Mouse (Mus musculus): ENCODE measurements around the gene Bhlha15. TPM values are rescaled to one million over a fixed set of nuclear protein-coding genes. Genes with fewer than 3 reads are reported as not detected.

The Bhlha15 gene
- 0.74 and 0.79 TPM in 2 replicates for polyA plus RNA-seq (2015; fragmentation: Nextera tagmentation; extraction: Ambion mirVana)

DNA sequence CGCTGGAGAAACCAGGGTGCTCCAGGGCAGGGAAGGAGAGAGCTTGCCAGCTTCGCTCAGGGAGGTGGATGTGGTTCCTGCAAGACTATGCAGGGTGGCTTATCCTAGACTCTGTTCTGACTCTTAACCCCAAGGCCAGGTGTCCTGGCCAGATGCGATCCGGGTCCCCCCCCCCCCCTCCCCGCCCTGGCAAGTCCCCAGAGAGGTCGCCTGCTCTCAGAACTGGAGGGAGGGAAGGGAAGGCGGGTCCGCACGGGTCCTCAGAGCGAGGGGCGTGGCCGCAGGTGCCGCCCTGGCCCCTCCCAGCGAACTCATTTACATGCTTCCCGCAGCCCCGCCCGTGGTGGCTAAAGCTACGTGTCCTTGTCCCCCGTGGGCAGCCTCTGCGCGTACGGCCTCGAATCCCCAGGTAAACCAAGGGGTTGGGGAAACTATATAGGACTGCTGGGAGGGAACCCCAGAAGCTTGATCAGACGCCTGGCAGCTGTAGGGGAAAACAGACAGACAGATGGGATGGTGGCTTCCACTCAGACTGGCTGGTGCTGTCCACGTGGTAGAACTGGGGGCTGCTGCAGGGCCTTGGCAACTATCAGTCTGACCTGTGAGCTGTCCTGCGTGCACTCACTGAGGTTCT is at the start of gene Bhlha15:
TSS of gene Bhlha15 (plus strand) at position 337 of the 634 bp plus-strand sequence.
- peak; percentile 49 for ATAC-seq (ENCODE audit: insufficient number of reproducible peaks, low FRiP score, low TSS enrichment, low read depth)
- H3K9me3 ChIP-seq (replicated peaks): no peaks in the 10 kb centered on the region

DNA sequence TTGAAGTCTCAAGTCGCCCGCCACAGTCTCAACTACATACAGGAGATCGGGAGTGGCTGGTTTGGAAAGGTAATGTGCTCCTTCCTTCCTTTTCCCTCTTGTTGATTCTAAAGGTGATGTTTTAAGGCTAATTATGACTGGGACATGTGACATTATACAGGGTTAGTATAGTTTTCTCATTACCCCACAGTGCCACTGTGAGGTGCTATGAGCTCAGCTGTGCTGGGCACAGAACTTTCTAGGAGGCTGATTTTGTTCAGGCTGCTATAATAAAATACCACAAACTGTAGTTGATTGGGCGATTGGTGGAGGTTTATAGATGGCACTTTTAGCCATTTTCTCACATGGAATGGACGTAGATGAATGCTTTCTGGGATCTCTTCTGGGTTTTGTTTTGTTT is 46.6 kb upstream of the Bhlha15 start:
- no peaks in the 10 kb centered on the region for H3K4me1 ChIP-seq
- H3K4me2 ChIP-seq (replicated peaks): no peak overlapping the region
- no peaks in the 10 kb centered on the region for H3K27me3 ChIP-seq
- ATAC-seq (ENCODE audit: insufficient number of reproducible peaks, low FRiP score, low TSS enrichment, low read depth): no peak
- H3K9me3 ChIP-seq (replicated peaks): no peaks in the 10 kb centered on the region
- H3K9ac ChIP-seq: no peak overlapping the region
- H3K27ac ChIP-seq (replicated peaks): no peak overlapping the region
- 96% methylated on average over 5 of the region's 5 CpGs for WGBS
- peaks cover 21% of the 10 kb centered on the region; the same call in 1 of the 2 replicates for H3K36me3 ChIP-seq
- no peak overlapping the region for H3K4me3 ChIP-seq (replicated peaks)

More for the DNA sequence above, at the start of gene Bhlha15:
- H3K4me3 ChIP-seq (replicated peaks): peak within 1 kb of the TSS; percentile 27
- peaks cover 12% of the 10 kb centered on the region for H3K4me1 ChIP-seq
- H3K9ac ChIP-seq: no peak within 1 kb of the TSS
- no peaks in the 10 kb centered on the region for H3K27me3 ChIP-seq
- H3K4me2 ChIP-seq (replicated peaks): peak within 1 kb of the TSS; percentile 52
- no peak within 1 kb of the TSS for H3K27ac ChIP-seq (replicated peaks)
- 3% methylated on average over 24 of the region's 26 CpGs for whole genome bisulfite sequencing
- peaks cover 14% of the 10 kb centered on the region for H3K36me3 ChIP-seq

DNA sequence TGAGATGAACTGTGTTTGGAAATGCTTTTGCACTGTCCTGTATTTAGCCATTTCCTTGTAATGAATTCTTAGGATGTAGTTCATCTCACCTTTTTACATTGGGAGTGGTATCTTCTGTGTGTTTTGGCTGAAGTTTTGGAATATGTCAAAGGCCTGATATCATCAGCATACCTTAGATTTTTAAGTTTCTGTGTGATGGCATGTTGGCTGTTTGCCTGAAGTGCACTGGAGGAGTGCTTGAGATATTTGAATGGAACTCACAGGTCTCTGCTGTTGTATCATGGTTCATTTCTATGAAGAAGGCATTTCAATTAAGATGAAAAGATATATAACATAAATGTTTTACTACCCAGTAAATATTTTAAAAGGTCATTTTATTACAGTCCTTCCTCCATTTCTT is 43.2 kb upstream of the Bhlha15 start:
- H3K9ac ChIP-seq: no peak overlapping the region
- ATAC-seq (ENCODE audit: insufficient number of reproducible peaks, low FRiP score, low TSS enrichment, low read depth): no peak
- no peak overlapping the region for H3K27ac ChIP-seq (replicated peaks)
- H3K4me1 ChIP-seq: no peaks in the 10 kb centered on the region
- H3K9me3 ChIP-seq (replicated peaks): no peaks in the 10 kb centered on the region
- H3K4me3 ChIP-seq (replicated peaks): no peak overlapping the region
- no peaks in the 10 kb centered on the region for H3K27me3 ChIP-seq
- H3K36me3 ChIP-seq: peaks cover 34% of the 10 kb centered on the region; the same call in 1 of the 2 replicates
- no peak overlapping the region for H3K4me2 ChIP-seq (replicated peaks)

DNA sequence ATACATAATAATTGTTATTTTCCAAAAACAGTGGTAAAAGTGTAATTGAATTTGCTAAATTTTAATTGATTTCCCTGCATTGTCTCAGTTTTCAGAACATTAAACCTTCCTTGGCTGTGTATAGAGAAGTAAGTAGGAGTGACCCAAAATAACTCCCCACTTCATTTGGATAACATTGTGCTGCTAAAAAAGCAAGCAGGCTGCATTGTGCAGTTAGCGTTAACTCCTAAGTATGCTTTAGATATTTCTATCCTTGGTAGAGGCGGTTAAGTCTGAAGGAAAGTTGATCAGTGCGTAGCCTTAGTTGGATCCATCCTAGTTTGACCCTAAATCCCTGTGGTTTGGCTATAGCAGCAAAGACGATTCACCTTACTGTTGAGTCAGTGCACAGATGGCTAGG is 40.6 kb upstream of the Bhlha15 start:
- Histone ChIP-seq H3K9ac (no peak overlapping the region), H3K4me1 (no peaks in the 10 kb centered on the region), H3K27me3 (no peaks in the 10 kb centered on the region), H3K4me2 (replicated peaks) (no peak overlapping the region), H3K36me3 (peaks cover 37% of the 10 kb centered on the region; the same call in 1 of the 2 replicates), H3K27ac (replicated peaks) (no peak overlapping the region), H3K4me3 (replicated peaks) (no peak overlapping the region), H3K9me3 (replicated peaks) (no peaks in the 10 kb centered on the region)
- WGBS: 89% methylated on average over 4 of the region's 4 CpGs
- ATAC-seq (ENCODE audit: insufficient number of reproducible peaks, low FRiP score, low TSS enrichment, low read depth): no peak

DNA sequence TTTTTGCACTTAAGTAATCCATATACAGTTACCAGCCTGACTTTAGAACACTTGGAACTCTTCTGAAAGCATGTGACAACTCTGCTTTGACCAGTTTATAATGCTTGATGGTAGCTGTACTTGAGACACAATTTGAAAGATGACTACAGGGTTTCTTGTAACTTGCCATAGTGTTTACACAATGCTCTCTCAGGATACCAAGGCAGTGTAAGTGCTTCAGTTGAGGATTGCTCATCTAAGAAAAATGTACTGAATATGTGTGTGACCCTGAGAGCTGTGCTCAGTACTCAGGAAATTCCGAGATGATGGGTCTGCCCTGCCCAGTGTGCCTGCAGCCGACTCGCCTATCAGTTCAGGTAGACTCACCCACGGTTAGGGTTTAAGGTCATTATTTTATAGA is 38.8 kb upstream of the Bhlha15 start:
- no peak for ATAC-seq (ENCODE audit: insufficient number of reproducible peaks, low FRiP score, low TSS enrichment, low read depth)
- no peaks in the 10 kb centered on the region for H3K4me1 ChIP-seq
- peaks cover 37% of the 10 kb centered on the region; the same call in 1 of the 2 replicates for H3K36me3 ChIP-seq
- 87% methylated on average over 4 of the region's 4 CpGs for WGBS
- H3K27me3 ChIP-seq: no peaks in the 10 kb centered on the region
- no peak overlapping the region for H3K4me2 ChIP-seq (replicated peaks)
- no peaks in the 10 kb centered on the region for H3K9me3 ChIP-seq (replicated peaks)
- no peak overlapping the region for H3K4me3 ChIP-seq (replicated peaks)
- H3K9ac ChIP-seq: no peak overlapping the region
- H3K27ac ChIP-seq (replicated peaks): no peak overlapping the region

DNA sequence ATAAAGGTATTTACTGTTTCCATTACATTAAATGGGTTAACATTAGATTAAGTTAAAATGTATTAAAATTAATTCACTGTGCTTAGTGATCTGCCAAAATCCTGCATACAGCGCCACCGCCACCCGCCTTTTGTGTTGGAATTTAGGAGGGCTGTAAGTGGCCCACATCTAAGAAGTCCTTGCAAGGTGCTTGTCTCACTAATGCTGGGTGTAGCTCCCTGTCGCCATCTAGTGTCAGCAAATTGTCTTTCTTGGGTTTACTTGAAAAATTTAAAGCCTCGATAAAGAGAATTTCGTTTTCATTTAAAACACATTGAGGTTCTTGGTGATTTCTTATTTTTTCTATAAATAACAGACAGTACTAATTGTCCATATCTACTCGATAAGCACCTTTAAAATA is 35.6 kb upstream of the Bhlha15 start:
- no peak for ATAC-seq (ENCODE audit: insufficient number of reproducible peaks, low FRiP score, low TSS enrichment, low read depth)
- Histone ChIP-seq H3K4me2 (replicated peaks) (no peak overlapping the region), H3K4me3 (replicated peaks) (no peak overlapping the region), H3K9ac (no peak overlapping the region), H3K4me1 (peaks cover 28% of the 10 kb centered on the region), H3K36me3 (peaks cover 22% of the 10 kb centered on the region; the same call in 1 of the 2 replicates), H3K27ac (replicated peaks) (no peak overlapping the region), H3K9me3 (replicated peaks) (no peaks in the 10 kb centered on the region), H3K27me3 (no peaks in the 10 kb centered on the region)
- WGBS: 22% methylated on average over 7 of the region's 7 CpGs

DNA sequence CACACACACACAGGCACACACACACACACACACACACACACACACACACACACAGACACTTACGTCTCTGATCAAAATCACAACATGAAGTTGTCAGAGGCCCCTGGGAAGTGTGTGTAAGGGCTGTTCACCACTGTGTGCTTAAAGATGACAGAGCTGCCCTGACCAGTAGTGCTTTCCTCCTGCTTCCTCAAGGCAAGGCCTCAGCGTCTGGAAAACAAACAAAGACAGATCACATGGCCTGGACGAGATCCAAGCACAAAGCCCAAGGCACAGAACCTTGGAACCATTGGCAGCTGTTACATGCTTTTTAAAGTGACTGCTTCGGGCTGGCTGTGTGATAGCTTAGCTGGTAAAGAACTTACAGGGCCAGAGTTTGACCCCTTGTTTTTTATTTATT is 31.5 kb upstream of the Bhlha15 start:
- ATAC-seq (ENCODE audit: insufficient number of reproducible peaks, low FRiP score, low TSS enrichment, low read depth): peak; percentile 59
- 18% methylated on average over 4 of the region's 4 CpGs for WGBS

DNA sequence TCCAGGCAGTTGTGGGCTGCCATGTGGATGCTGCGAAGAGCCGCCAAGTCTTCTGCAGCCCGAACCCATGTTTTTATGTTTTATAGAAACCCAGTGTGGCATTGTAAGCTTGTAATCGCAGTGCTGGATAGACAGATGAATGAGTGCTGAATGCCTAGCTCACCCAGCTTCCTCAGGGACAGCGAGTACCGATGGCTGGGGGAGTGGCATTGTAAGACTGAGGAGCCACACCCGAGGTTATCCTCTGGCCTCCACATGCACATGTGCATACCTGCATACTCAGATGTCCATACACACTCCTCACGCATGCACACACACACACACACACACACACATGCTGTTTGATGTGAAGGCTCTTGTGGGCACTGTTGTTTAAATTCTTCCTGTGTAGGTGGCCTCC is 30.9 kb upstream of the Bhlha15 start:
- no peak overlapping the region for H3K9ac ChIP-seq
- H3K9me3 ChIP-seq (replicated peaks): no peaks in the 10 kb centered on the region
- H3K4me3 ChIP-seq (replicated peaks): no peak overlapping the region
- ATAC-seq (ENCODE audit: insufficient number of reproducible peaks, low FRiP score, low TSS enrichment, low read depth): no peak
- H3K27ac ChIP-seq (replicated peaks): peak overlapping the region; percentile 75
- H3K4me1 ChIP-seq: peaks cover 40% of the 10 kb centered on the region
- 65% methylated on average over 8 of the region's 8 CpGs for WGBS
- H3K36me3 ChIP-seq: peaks cover 4% of the 10 kb centered on the region
- no peaks in the 10 kb centered on the region for H3K27me3 ChIP-seq
- H3K4me2 ChIP-seq (replicated peaks): no peak overlapping the region

More for the DNA sequence above, 31.5 kb upstream of the Bhlha15 start:
- H3K9ac ChIP-seq: no peak overlapping the region
- H3K36me3 ChIP-seq: peaks cover 4% of the 10 kb centered on the region
- H3K27me3 ChIP-seq: no peaks in the 10 kb centered on the region
- peaks cover 36% of the 10 kb centered on the region for H3K4me1 ChIP-seq
- peak overlapping the region; percentile 75 for H3K27ac ChIP-seq (replicated peaks)
- H3K4me3 ChIP-seq (replicated peaks): no peak overlapping the region
- H3K9me3 ChIP-seq (replicated peaks): no peaks in the 10 kb centered on the region
- no peak overlapping the region for H3K4me2 ChIP-seq (replicated peaks)

DNA sequence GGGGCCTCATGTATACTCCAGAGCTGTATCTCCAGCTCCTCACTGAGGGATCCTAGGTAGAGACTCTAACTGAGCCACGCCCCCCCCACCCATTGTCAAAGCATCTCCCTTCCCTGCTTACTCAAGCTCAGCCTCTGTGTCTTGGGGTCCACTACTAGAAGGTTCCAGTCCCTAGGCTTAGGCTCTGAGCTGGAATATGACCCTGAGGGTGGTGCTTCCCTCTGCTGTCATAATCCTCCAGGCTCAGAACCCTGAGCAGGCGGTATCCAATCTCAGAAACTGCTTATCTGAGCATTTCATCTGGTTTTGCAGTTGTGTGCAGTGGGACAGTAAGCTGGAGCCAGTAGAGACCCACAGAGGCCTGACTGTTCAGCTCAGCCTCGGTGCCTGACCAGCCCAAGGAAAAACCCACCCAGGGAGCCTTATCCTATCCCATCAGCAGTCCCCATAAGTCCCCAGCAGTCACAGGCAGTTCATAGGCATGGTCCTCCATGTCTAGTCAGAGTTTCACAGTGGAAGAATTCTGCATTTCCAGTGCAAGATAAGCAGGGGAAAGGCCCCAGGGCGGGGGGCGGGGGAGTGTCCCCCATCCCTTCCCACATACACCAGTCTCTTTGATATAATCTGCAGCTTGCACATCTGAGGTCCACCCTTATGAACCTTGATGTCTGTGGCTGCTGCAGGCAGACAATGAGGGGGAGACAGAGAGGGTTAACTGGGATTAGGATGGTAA is 27.8 kb upstream of the Bhlha15 start:
- Histone ChIP-seq H3K4me1 (peaks cover 33% of the 10 kb centered on the region), H3K27me3 (no peaks in the 10 kb centered on the region), H3K9me3 (replicated peaks) (no peaks in the 10 kb centered on the region), H3K9ac (no peak overlapping the region), H3K4me2 (replicated peaks) (no peak overlapping the region), H3K27ac (replicated peaks) (peak overlapping the region; percentile 39; the same call in 1 of the 2 replicates), H3K4me3 (replicated peaks) (no peak overlapping the region), H3K36me3 (peaks cover 12% of the 10 kb centered on the region)
- WGBS: 72% methylated on average over 5 of the region's 5 CpGs
- no peak for ATAC-seq (ENCODE audit: insufficient number of reproducible peaks, low FRiP score, low TSS enrichment, low read depth)

DNA sequence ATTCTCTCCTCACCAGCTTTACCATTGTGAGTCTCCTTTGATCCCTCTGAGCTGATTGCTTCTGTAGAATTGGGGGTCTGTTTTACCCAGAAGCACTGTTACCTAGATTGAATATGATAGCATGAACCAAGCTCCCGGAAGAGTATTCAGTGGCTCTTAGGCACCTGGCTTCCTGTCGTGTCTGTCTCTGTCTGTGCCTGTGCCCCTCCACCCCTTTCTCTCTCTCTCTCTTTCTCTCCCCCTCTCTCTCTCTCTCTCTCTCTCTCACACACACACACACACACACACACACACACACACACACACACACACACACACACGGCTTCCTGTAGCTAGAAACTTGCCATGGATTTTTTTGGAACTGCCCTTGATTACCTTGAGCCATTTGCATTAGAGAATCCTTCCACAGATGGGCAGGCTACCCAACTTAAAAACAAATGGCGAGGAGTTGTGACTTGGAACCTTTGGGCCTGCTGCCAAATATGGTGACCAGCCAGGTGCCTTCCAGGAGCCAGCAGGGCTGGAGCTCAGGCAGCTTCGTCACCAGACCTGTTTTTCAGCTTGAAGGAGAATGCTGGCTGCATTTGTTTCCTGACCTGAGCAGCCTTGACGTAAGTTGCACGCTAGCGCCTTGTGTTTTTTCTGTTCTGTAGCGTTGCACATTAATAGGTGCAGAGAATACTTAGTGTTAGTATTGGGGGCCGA is 27.1 kb upstream of the Bhlha15 start:
- Histone ChIP-seq H3K9ac (no peak overlapping the region), H3K4me3 (replicated peaks) (no peak overlapping the region), H3K9me3 (replicated peaks) (no peaks in the 10 kb centered on the region), H3K4me2 (replicated peaks) (no peak overlapping the region), H3K4me1 (peaks cover 26% of the 10 kb centered on the region), H3K36me3 (peaks cover 13% of the 10 kb centered on the region), H3K27me3 (no peaks in the 10 kb centered on the region), H3K27ac (replicated peaks) (peak overlapping the region; percentile 39; the same call in 1 of the 2 replicates)
- no peak for ATAC-seq (ENCODE audit: insufficient number of reproducible peaks, low FRiP score, low TSS enrichment, low read depth)
- WGBS: 52% methylated on average over 10 of the region's 10 CpGs

DNA sequence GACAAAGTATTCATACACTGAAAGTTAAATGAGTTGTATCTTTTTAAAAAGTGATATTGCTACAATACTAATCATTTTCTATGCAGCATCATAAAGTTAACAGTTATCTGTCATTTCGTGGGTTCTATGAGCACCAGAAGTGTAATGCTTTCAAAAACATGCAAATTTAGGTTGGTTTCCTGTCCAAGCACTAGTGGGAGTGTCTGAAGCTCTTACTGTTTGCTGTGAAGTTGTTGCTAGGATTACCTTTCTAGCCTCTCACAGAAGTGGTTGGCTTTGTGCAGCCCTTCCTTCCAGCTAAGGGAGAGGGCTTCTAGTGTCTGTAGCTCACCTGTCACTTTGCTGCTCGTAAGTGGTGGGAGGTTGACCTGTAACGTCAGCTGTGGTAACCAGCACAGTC is 24.3 kb upstream of the Bhlha15 start:
- Histone ChIP-seq H3K4me1 (peaks cover 17% of the 10 kb centered on the region), H3K27ac (replicated peaks) (no peak overlapping the region), H3K9me3 (replicated peaks) (no peaks in the 10 kb centered on the region), H3K36me3 (peaks cover 29% of the 10 kb centered on the region), H3K4me2 (replicated peaks) (no peak overlapping the region), H3K27me3 (no peaks in the 10 kb centered on the region), H3K4me3 (replicated peaks) (no peak overlapping the region), H3K9ac (no peak overlapping the region)
- WGBS: 66% methylated on average over 3 of the region's 3 CpGs
- ATAC-seq (ENCODE audit: insufficient number of reproducible peaks, low FRiP score, low TSS enrichment, low read depth): no peak
